Mouse (Mus musculus): ENCODE results near the gene Hps6.
A peak's percentile ranks its signal among the peaks of the same experiment; 100 is the strongest.

Hps6 gene

DNA sequence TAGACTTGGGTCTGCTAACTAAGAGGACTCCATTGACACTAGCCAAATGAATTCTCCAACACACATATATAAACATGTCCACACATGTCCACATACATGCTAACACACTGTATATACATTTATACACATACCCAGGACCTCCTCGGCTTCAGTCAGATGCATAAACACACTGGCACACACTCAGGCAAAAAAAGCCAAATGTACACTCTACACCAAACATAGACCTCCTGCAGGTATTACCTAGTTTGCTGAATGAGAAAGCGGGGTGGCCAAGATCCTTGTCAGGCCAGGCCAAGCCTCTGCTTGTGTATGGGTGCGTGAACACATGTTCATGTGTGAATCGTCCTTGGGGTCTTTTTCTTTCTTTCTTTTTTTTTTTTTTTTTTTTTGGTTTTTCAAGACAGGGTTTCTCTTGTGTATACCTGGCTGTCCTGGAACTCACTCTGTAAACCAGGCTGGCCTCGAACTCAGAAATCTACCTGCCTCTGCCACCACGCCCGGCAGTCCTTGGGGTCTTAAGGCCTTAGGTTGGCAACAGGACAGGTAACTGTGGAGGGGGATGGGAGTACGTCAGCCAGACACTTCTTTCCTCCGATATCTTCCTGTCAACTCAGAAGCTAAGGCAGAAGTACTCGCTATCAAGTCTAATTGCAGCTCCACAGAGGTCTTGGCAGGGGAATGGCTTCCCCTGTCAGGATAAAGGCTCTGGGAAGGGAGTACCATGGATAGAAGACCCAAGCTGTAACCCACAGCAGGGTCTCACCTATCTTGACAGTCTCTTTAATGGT lies 27.1 kb downstream of the Hps6 start:
- no peak for DNase-seq (ENCODE audit: low spot score)

DNA sequence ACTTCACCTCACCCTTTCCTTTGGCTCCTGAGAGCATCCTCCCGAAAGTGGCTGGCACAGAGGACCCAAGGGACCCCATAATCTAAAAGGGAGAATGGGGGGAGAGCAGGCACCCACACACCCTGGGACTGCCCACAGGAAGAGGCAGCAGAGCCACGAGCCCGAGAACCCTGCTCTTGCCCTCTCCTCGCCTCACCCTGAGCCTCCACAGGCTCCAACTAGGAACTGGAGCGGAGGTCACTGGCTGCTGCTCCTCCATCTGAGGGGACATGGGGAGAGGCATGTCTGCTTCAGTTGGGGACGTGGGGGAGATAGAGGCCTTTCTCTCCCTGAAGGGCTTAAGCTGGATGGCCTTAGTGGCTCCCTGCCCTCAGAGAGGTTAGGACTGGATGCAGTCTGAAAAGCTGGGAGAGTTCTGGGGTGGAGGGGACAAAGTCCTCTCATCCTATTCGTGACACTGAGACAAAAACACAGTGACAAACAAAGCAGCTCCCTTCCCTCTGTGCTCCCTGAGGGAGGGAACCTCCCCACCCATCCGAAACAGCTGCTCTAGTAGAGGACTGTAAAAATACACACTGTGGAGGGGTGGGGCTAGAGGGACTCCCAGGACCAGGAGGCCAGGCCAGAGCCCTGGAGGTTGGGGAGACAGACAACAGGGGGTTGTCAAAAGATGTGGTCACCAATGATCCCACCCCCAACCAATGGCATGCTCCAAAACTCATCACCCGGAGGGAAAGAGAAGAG lies 28.6 kb downstream of the Hps6 start:
- DNase-seq (ENCODE audit: low spot score): no peak

DNA sequence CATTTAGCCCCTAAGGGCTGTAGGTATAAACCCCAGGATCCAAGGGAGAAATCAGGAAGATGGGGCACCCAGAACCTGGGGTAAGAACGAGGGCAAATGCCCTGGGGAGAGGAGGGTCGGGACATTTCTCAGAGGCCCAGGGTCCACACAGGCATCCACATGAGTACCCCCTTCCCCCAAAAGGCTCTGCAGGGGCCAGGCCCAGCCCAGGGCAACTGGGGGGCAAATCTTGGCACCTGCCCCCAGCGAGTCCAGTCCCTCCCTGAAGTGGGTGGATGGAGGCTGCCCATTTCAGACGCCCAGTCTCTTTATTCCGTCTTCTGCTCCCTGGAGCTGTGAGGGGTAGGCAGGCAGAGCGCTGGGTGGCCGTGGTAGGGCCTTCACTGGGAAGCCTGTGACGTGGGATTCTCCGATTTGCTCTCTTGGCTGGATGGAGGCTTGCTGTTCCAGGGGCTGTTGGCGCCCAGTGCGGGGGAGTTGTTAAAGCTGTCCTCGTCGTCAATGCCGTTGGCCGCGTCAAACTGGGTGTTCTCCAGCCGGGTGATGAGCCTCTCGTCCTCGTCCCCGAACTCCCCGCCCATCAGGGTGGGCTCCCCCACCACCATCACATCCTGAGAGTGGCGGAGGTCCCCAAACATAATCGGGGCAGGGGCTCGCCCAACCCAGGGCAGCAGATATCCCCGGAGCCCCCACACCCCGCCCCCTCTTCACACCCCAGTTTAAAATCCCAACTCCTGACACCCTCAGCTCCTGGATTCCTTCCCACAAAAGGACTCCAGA lies 29.6 kb downstream of the Hps6 start:
- no peak for DNase-seq (ENCODE audit: low spot score)

DNA sequence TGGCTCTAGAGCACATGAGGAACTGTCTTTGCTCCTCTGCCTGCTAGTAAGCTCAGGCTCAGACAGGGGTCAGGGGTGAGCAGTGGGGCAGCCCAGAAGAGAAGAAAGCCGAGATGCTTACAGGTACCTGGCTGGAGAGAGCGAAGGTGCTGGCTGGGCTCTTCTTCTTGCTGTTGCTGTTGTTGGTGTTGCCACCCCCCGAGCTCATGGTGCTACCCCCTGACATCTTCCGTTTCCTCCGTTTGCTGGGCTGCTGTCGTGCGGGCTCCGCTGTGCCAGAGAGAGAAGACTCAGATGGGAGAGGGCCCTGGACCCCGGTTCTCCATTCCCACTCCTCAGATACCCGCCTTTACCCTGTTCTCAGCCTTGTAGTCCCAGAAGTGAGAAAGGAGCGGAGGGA lies 30.6 kb downstream of the Hps6 start:
- DNase-seq (ENCODE audit: low spot score): no peak

DNA sequence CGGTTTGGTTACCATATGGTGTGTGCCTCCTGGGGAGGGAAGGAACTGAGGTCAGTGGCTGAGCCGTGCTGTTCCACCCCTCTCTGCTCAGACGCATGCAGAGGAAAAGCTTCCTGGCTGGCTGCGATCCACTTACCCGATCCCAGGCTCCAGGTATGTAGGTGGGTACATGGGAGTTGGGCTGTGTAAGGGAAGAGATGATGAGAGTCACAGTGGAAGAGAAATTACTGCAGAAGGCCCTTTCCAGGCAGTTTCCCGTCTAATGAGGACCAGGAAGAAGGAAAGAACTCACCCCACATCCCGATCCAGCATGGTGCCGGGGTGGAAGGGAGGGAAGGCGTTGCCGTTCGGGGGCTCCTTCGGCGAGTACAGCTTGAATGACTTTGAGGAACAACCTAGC lies 32.7 kb downstream of the Hps6 start:
- DNase-seq (ENCODE audit: low spot score): no peak

DNA sequence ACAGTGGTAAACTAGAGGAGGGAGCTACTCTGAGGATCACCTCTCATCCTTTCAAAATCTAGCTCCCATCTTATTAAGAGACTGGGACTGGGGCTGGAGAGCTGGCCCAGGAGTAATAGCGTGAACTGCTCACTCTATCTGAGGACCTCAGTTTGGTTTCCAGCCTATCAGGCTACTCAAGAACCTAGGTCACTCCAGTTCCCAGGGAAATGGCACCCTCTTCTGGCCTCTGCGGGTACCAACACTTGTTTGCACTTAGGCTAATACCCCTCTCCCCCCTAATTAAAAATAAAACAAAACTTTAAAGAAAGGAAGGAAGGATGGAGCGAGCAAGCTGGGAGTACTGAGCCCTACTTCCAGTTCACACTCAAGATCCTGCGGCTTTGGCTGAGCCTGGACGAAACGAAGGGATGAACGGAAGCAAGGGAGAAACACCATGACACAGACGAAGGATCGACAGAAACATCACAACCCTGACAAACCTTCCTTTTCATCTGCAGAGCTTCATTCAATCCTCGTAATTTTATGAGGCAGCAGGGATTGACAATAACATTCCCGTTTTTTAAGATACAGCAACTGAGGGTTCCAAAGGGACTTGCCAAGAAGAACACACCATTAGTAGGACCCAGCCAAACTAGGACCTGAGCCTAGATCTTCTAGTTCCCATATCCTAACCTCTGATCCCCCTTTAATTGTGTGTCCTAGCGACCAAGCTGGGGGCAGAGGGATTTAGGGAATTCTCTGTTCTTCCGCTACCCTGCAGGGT lies 33.4 kb downstream of the Hps6 start:
- DNase-seq (ENCODE audit: low spot score): no peak

DNA sequence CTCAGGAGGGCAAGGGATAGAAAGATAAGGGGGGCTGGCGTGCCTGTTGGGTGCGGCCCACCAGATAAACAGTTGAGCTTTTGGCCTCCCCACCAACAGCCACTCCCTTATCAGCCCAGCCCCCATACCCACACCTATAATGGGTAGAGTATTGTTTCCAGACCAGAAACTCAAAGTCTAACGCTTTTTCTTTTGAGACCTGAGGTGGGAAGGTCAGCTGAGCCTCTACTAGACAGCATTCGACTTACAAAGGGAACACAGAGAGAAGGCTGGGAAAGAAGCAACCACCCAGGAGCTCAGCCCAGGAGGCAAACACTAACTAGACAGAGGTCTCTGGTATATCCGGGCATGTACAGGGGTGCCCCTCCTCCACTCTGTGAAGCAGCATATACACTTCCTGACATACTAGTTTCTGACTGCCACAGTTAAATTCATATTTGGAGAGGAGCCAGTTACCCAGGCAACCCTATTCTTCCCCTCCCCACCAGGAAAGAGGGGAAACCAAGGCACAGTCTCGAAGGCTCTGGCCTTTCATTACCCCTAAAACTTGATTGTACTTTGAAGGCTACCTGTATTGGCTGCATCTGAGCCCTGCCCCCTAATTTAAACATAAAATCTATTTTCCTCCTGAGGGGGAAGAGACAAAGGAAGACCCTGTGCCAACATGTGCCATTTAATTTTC lies 34.1 kb downstream of the Hps6 start:
- DNase-seq (ENCODE audit: low spot score): no peak

DNA sequence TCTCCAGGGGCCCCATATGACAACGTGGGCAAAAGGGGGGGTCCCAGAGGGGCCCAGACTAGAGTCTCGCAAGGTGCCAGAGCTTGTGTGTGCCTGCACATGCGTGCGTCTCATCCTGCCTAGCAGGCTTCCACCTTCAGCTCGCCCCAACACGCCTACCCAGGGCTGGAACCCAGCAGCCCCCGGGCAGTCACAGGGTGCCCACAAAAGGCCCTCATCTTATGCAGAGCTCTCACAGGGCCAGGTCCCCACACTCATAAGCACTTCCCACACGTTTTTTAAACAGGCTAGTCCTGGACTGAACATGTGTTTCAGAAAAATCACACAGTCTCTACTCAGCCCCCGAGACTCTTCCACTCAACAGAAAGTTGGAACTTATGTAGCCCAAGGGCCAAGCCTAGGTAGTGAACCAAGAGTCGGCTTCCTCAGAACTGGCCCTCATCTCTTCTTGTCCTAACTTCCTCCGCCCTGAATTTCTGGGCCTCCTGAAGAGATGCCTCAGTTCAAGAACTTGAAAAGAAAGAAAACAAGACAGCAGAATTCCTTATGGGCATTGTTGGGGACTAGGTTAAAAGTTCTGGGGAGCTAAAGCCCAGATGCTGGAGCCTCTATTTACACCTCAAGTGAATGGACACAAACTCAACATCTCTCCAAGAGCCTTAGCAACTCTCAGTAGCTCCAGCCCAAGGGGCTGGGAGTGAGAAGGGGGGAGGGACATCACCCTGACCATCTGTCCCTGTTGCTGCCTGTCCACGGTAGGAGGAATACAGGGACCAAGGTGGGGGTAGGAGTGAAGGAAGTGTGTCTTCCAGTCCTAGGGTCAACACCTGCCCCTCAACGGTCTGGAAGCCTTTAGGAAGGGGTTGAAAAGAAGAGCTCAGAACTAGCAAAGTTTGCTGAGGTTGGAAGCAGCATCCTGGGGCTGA lies 34.9 kb downstream of the Hps6 start:
- no peak for DNase-seq (ENCODE audit: low spot score)

DNA sequence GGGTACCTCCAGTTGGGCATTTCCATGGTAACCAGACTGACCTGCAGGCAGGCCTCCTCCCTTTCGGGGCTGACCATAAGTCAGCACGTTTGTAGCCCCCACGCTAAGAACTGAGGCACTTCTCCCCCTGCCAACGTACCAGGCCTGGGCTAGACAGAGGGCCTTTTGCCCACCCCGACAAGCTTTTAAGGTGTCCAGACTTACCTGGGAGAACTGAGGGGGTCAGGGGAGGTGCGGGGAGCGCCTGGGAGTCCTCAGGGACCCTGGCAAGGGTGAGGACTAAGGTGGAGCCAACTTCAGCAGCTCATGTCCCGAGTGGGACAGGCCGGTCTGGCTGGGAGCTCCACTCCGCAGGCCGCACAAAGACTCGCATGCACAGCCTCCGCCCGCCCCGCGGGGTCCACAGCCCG lies 35.5 kb downstream of the Hps6 start:
- no peak for DNase-seq (ENCODE audit: low spot score)

DNA sequence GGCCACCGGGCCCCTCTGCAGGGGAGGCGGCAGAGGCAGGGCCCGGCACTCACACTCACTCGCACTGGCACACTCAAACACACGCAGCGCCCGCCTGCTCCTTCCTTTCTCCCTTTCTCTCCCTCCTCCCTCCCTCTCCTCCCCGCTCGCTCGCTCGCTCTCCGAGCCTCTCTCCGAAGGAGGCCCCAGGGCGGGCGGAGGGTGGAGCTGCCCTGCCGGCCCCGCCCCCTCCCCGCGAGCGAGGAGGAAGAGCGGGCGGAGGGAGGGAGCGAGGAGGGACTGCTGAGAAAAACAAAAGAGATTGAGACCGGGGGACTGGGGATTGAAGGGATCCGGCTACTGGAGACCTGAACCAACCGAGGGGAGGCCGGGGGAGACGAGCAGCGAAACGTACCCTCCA lies 36.2 kb downstream of the Hps6 start:
- peak; percentile 87 for DNase-seq (ENCODE audit: low spot score)

DNA sequence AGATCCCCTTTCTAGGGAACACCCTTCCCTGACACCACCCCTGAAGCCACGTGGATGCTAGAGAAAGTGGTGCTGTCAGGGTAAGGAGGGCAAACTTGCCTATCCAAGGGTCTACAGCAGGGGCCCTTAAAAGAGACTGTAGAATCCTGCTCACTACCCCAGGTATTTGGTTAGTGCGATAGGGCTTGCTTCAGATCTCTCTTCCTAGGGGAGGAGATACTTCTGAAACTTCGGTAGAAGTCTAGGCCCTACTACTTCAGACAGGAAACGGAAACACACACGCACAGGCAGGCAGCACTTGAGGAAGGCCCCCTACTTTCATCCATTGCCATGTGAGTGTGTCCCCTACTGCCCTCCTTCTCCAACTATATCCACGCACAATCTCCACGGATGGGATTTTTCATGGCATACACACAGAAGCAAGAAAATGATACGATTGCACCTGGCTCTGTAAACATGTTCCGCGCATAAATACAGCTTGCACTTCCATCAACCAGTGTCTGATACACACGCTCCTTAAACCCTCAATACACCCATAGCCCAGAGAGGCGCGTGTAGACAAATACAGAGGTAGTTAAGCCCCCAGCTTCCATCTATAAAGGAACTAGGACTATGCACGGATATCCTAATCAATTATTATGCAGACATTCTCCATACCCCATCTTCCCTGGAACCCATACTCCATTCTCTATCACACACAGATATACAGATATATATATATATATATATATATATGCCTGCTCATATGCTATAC lies 37.0 kb downstream of the Hps6 start:
- no peak for DNase-seq (ENCODE audit: low spot score)

DNA sequence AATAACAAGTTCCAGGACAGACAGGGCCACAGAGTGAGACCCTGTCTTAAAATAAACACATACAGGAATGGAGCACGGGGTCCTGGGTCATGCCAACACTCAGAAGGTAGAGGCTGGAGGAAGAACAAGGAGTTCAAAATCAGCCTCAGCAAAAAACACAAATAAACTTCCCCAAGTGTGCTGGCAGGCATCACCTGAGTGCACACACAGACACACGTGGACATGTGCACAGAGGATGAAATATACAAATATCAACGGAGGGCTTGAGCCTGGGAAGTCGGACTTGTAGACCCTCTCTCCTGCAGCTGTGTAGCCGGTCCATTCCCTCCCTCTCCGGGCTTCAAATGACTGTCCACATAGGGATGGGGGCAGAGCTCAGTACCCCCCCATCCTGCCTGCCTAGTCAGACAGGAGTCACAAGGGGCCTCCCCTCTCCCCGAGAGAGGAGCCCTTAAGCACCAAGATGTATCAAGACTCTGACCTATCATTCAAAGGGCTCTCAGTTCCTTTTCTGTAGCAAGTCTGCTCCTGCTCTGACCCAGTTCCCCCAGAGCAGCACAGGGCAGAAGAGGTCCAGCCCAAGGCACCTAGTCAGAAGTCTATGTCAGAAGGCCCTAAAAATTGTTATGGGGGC lies 38.1 kb downstream of the Hps6 start:
- no peak for DNase-seq (ENCODE audit: low spot score)

DNA sequence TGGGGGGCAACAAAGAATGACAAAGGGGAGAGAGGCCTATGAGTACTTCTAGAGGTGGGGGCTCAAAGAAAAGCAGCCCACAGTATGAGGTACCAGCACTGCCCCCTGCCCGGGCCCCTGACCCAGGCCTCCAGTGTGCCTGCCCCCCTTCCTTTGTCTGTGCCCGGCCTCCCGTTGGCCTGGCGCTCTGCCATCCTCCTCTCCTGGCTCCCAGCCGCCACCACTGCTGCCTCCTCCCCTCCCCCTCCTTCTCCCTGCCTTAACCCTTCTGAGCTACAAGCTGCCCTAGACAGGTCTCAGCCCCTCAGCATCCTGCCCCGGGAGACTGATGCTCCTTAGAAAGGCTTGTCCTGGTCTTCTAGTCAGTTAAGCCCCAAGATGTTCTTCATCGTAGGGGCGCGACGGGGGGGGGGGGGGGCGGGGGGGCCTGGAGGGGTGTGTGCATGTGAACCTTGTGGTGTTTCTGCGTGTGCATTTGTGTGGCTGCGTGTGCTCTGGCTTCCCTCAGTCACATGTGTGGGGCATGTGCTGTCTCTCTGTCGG lies 38.7 kb downstream of the Hps6 start:
- peak; percentile 69 for DNase-seq (ENCODE audit: low spot score)

DNA sequence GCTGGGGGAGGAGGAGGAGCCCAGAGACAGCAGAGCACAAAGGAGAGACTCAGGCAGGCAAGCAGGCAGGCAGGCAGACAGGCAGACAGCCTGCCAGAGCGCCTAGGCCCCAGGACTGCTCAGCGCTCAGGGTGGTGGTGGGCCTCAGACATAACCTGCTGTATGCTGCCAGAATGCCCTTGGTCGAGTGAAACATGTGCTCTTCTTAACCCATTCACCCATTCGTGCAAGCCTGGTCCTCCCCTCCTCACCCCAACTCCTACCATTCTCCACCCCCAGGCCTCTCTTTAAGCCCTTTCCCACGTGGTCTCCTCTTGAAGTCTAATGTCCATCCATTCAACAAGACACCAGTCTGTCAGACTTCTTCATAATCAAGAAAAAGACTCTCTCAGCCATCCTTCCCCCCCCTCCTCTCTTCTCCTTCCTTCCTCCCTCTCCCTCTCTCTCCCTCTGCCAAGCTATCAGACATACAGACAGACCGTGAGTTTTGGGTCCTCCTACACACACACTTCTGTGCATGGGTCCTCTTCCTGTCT lies 39.2 kb downstream of the Hps6 start:
- no peak for DNase-seq (ENCODE audit: low spot score)

DNA sequence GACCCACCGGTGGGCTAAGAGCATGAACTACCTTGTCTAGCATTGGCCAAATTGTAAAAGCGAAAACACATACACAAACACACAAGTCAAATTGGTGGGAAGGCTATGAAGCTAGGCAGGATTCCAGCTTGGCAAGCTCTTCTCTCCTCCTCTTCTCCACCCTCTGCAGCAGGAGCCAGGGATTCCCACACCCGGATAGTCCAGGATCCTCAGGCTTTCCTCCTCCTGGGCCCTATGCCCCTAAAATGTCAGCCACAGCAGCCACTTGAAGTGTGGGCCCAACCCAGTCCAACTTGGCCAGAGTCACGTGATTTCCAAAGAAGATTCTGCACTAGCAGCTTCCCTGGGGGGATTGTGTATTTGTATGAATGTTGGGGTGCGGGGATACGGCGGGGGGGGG lies 40.1 kb downstream of the Hps6 start:
- DNase-seq (ENCODE audit: low spot score): no peak

DNA sequence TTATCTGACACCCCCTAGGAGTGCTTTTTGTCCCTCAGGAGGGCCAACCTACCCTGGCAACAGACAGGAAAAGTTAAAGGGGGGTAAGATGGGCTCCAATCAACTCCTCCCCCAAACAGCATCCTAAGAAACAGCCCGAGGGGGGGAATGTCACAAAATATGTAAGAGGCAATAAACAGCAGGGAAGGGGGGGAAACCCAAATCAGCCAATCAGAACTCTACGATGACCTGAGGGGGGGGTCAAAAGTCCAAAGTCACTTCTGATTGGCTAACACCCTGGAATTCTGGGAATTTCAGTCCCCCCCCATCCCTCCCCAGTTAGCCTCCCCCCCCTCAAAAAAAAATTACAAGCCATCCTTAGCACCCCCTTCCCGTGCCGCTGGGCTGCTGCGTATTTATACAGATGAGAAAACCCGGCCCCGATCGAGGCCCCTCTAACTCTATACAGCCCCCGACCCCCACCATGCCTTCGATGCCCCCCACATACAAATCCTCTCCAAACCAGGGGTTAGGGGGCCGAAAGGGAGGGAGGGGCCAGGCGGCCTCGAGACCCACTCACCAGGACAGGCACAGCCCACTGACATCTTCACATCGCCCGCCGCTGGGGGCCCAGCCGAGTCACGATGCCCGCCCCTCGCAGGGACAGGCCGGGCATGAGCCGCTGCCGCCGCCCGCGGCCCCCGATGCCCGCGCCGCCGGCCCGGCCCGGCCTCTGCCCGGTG lies 41.1 kb downstream of the Hps6 start, which contains the start of gene Pprc1:
TSS of gene Pprc1 (plus strand) at position 616 of the 722 bp plus-strand sequence.
- no peak for DNase-seq (ENCODE audit: low spot score)

DNA sequence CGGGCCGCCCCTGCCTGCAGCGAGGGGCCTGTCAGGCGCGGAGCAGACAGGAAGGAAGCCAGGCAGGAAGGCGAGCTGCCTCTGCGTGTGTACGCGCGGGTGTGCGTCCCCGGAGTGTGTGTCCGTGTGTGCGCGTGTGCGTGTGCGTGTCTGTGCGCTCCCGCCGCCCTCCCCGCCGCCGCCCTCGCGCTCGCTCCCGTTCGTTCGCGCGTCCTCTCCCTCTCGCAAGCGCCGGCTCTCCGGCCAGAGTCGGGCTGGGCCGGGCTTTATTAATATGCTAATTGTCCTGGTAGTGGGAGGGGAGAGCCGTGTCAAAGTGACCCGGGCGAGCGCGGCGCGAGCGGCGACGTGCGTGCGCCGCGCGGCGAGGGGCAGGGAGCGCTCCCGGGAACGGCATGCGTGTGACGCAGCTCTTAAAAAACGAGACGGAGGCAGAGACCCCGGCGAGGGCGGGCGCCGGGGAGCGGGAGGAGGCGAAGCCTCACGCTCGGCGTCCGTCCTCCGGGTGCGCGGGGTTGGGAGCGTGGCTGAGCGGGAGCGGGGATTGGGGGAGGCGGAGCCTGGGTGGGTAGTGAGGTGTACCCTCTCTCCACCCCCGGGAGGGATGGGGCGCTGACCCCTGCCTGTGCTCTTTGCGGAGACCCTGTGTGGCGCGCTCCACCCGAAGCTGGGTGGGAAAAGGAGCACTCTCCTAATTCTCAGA lies 41.8 kb downstream of the Hps6 start, which contains the start of gene Ldb1:
TSS of gene Ldb1 (minus strand) at position 222 of the 703 bp plus-strand sequence.
- peak; percentile 74 for DNase-seq (ENCODE audit: low spot score)
